Mouse (Mus musculus): ENCODE data around the gene Lce1l. TPM values are rescaled to one million over a fixed set of nuclear protein-coding genes. Genes with fewer than 3 reads are reported as not detected.
"Not testable (repeated sequence)": the region's sequence is repeated elsewhere in the genome, so short reads cannot be mapped to it uniquely, and the experiment has no call there.

Gene Lce1l
- not detected for total RNA-seq (2021)
- long read RNA-seq, experiment 1: 0 reads
- long read RNA-seq, experiment 2: 0 reads

DNA sequence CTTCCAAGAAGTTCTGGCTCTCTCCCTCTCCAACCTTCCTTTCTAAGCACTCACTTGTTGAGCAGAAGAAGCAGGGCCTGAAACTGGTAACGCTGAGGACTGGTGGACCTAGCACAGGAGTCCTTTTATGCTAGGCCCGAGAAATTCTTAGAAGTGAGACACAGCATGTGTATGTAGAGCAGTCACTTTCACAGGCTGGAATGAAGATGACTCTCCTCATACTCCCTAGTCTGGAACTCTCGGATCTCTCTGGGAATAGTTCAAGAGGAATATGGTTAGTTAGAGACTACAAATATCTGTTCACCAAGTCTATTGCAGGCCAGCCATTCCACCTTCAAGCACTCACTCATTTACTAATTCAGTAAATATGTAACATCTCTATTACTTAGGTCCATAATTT lies at the start of gene Lce1l:
Lce1l (minus strand) TSS at position 101 of the 400 bp plus-strand sequence.
- no peak for DNase-seq (ENCODE audit: low spot score in 2 of 2)
- intact Hi-C loops (cut with DNase I): no loop called here

DNA sequence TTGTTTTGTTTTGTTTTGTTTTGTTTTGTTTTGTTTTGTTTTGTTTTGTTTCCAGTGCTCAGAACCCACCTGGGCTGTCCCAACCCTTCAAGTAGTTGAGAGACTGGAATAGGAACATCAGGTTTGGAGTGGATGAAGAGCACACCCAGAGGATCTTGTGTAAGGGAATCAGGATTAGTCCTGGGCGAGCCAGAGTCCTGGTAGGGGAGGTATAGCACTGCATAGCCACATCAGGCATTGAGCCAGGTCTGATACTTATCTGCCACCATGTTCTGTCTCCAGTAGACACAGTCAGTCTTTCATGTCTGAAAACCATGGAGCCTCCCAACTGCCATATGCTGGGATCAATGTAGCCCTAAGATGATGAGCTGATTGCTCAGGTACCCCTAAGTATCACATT lies 43.4 kb upstream of the Lce1l start:
- no peak for DNase-seq (ENCODE audit: low spot score in 2 of 2)
- intact Hi-C loops (cut with DNase I): no loop called here

DNA sequence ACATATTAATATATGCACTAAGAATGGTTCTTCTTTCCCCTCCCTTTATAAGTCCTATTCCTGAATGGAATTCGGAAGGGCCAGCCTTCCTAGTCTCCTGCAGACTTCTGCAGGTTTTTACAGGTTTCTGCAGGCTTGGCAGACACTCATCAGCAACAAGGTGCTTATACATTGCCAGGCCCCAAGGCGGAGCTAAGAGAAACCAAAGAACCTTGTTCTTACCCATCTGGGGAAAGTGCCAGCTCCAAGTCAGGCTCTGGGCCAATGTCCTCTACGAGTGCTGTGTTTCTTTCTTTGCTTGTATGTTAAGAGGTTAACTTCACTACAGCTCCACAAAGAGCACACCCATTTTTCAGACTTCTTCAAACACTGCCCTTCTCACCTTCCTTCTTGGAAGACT lies 43.0 kb upstream of the Lce1l start:
- DNase-seq (ENCODE audit: low spot score in 2 of 2): no peak

DNA sequence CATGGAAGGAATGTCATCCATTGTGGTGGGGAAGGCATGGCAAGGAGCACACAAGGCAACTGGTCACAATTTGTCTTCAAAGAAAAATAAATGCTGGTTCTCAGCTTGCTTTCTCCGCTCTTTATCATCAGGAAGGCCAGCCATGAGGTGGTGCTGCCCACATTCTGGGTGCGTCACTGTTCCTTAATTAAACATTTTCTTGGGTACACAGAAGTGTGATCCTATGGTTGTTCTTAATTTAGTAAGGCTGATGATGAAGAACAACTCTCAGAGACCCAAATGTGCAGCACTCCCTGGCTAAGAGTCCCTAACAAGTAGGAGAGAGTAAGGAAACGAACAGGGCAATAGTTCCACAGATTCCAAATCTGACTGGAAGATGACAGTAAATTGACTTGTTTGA lies 23.1 kb upstream of the Lce1l start:
- DNase-seq (ENCODE audit: low spot score in 2 of 2): no peak
- intact Hi-C loops (cut with DNase I): no loop called here

More for the DNA sequence above, 43.0 kb upstream of the Lce1l start:
- intact Hi-C loops (cut with DNase I): no loop called here

DNA sequence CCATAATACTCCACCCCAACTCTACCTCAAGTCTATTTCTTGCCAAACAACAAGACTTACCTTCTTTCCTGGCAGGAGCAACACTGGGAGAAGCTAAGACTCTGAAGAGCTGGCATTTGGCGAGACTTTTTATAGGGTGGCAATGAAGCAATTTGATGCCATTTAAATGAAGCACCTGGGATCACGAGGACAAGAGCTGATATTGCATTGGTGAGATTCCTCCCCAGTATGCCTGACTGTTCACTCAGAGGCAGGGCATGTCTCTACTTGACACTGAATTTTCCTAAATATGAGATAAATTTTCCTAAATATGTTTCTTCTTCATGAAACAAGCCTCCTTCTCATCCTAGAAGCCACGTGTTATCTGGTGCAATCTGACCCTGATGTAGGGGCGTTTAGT lies 19.0 kb upstream of the Lce1l start, which contains the start of gene 2310050C09Rik:
2310050C09Rik (minus strand) TSS at position 101 of the 400 bp plus-strand sequence.
- DNase-seq (ENCODE audit: low spot score in 2 of 2): no peak
- intact Hi-C loops (cut with DNase I): no loop called here

DNA sequence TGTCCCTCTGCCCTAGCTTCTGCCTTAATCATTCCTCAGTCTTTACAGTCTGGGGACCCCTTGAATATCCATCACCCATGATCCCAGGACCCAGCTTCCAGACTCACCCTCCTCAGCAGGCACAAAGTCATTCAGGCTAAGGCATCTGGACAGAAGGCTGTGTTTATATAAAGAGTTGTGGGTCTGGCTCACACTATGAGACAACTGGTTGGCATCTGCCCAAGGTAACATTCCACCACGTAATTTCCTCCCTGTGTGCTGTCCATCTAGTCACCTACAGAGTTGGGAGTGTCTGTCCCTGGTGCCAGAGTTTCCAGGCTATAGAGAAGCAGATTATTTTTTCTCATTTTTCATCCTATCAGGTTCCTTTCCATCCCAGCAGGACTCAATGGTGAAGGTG lies 24.0 kb downstream of the Lce1l start, which contains the start of gene Kprp:
Kprp (minus strand) TSS at position 140 of the 400 bp plus-strand sequence.
- intact Hi-C loops (cut with DNase I): no loop called here
- no peak for DNase-seq (ENCODE audit: low spot score in 2 of 2)

DNA sequence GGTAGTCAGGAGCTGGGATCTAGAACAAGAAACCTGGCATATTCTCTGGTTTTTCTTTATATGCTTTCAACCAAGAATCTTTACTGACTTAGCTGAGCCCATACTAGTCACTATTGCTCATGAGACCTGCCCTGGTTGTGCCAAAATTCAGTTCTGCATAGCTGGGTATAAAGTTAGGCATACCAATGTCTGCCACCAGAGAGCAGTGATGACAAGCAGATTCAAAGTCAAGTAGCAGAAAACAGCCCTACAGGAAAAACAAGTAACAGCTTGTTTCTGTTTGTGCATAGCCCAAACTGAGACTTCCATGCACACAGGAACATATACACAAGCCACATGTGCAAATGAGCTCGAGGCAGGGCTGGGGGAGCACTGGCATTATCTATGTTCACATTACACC lies 25.3 kb downstream of the Lce1l start:
- intact Hi-C loops (cut with DNase I): no loop called here
- peak; percentile 2 to 25 for DNase-seq (ENCODE audit: low spot score in 2 of 2)

DNA sequence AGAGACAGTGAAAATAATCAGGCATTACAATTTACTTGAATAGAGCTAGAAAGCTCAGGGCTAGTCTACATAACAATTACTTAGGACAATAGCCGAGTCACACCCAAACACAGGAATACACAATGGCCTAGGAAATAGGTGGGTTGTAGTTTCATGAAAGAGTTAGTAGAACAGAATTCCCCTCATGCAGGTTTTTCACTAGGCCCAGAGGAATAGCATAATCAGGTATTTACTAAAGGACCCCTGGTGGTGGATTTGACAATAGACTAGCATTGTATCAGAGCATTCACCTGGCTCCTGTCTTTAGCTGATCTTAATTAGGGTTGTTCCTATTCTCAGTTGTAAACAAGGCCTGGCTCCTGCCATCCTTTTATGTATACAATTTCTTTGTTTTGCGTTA lies 35.0 kb downstream of the Lce1l start:
- intact Hi-C loops (cut with DNase I); DNase-seq (ENCODE audit: low spot score in 2 of 2): not testable (repeated sequence)

DNA sequence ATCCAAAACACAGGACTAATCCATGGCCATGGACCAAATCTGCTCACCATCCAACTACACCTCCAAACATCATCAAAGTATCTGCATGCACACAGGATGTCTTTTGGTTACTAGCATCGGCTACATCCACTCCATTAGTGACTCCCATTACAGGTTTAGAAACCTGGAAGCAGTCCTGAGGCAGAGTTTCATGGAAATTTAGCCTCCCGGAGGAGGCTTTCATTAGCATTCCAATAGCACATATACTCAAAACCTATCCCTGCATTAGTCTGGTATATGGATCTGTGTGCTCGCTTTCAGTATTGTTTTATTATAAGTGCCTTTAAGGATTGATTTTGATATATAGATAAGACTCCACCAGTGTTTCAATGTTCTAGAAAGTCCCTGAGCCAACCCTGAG lies 35.5 kb downstream of the Lce1l start:
- intact Hi-C loops (cut with DNase I): no loop called here
- DNase-seq (ENCODE audit: low spot score in 2 of 2): no peak

DNA sequence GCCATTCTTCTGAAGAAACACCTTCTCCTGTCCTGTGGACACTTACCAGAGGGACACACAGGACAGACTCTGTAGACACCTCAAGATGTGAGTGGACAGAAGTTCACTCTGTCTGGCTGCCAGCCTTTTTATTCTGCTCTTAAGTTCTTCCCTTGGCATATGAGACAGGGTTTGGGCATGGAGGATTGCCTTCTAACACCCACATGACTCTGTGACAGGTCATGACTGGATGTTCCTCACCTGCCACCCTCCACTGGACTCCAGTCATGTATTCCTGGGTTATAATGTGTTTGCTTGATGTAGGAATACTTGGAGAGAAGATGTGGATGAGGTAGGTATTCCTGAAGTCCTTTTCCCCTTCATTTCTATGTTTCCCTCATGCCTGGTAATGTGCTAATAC lies 43.3 kb downstream of the Lce1l start, which contains the start of gene Lce1k:
Lce1k (minus strand) TSS at position 101 of the 400 bp plus-strand sequence.
- DNase-seq (ENCODE audit: low spot score in 2 of 2): no peak
- intact Hi-C loops (cut with DNase I): no loop called here

Other genes starting within 250 kb of the Lce1l start
- gene 2210017I01Rik, start 243.8 kb downstream of the Lce1l start, total RNA-seq (2021): not detected
- gene Lce6a, start 229.6 kb downstream of the Lce1l start, total RNA-seq (2021): not detected
- gene Lce1a1, start 203.0 kb downstream of the Lce1l start, total RNA-seq (2021): not detected
- not detected for gene Lce1b, start 194.4 kb downstream of the Lce1l start, total RNA-seq (2021)
- gene Lce1a2, start 181.0 kb downstream of the Lce1l start, total RNA-seq (2021): not detected
- not detected for gene Lce1c, start 172.0 kb downstream of the Lce1l start, total RNA-seq (2021)
- gene Lce1d, start 164.1 kb downstream of the Lce1l start, total RNA-seq (2021): not detected
- gene Lce1e, start 142.2 kb downstream of the Lce1l start, total RNA-seq (2021): not detected
- not detected for gene Lce1f, start 130.9 kb downstream of the Lce1l start, total RNA-seq (2021)
- not detected for gene Gm38119, start 112.2 kb downstream of the Lce1l start, total RNA-seq (2021)
- gene Lce1g, start 98.9 kb downstream of the Lce1l start, total RNA-seq (2021): not detected
- not detected for gene Lce1h, start 86.2 kb downstream of the Lce1l start, total RNA-seq (2021)
- not detected for gene Lce1i, start 72.4 kb downstream of the Lce1l start, total RNA-seq (2021)
- not detected for gene Lce1j, start 60.8 kb downstream of the Lce1l start, total RNA-seq (2021)
- gene Lce1k, start 43.4 kb downstream of the Lce1l start, total RNA-seq (2021): not detected
- gene Kprp, start 24.0 kb downstream of the Lce1l start, total RNA-seq (2021): not detected
- not detected for gene 2310050C09Rik, start 18.9 kb upstream of the Lce1l start, total RNA-seq (2021)
- not detected for gene Lce3a, start 74.9 kb upstream of the Lce1l start, total RNA-seq (2021)
- not detected for gene Lce3b, start 81.7 kb upstream of the Lce1l start, total RNA-seq (2021)
- not detected for gene Lce3c, start 93.2 kb upstream of the Lce1l start, total RNA-seq (2021)
- not detected for gene Lce3d, start 106.1 kb upstream of the Lce1l start, total RNA-seq (2021)
- gene Lce3e, start 115.8 kb upstream of the Lce1l start, total RNA-seq (2021): not detected
- not detected for gene Lce3f, start 140.9 kb upstream of the Lce1l start, total RNA-seq (2021)
- gene Crct1, start 164.4 kb upstream of the Lce1l start, total RNA-seq (2021): not detected
- gene Lce1m, start 167.8 kb upstream of the Lce1l start, total RNA-seq (2021): not detected
- not detected for gene Gm4858, start 217.5 kb upstream of the Lce1l start, total RNA-seq (2021)